Mouse (Mus musculus) layer of hippocampus, adult 9-10 months (tissue): ENCODE data around the gene Mapkapk3.

Source experiments
- DNase-seq: peaks from one replicate; pipeline ENCODE4 v3.0.0; 2022; ENCODE audit warnings: low spot score

The Mapkapk3 gene

GRCm38 (mm10) chr9:107289211-107290076 lies at the start of gene Mapkapk3:
Gene Mapkapk3 (minus strand): TSS chr9:107289877.
- DNase-seq = no peak

GRCm38 (mm10) chr9:107338172-107338883 lies 48.7 kb upstream of the Mapkapk3 start, which contains the start of gene Hemk1:
Gene Hemk1 (minus strand): TSS chr9:107338350.
- peak; percentile 47 for DNase-seq

- no peak for DNase-seq
These were observed 46.7 kb upstream of the Mapkapk3 start for GRCm38 (mm10) chr9:107336386-107336785.

- DNase-seq = peak; percentile 41
These were observed 46.2 kb upstream of the Mapkapk3 start for GRCm38 (mm10) chr9:107335909-107336308.

GRCm38 (mm10) chr9:107335046-107335445 lies 45.4 kb upstream of the Mapkapk3 start:
- no peak for DNase-seq

- no peak for DNase-seq
These were observed 44.7 kb upstream of the Mapkapk3 start for GRCm38 (mm10) chr9:107334356-107334755.

- no peak for DNase-seq
These were observed 44.0 kb upstream of the Mapkapk3 start for GRCm38 (mm10) chr9:107333686-107334085.

GRCm38 (mm10) chr9:107330791-107331190 lies 41.1 kb upstream of the Mapkapk3 start:
- DNase-seq = no peak

- DNase-seq = no peak
These were observed 38.4 kb upstream of the Mapkapk3 start for GRCm38 (mm10) chr9:107327879-107328620.

- DNase-seq = no peak
These were observed 36.2 kb upstream of the Mapkapk3 start for GRCm38 (mm10) chr9:107325904-107326303.

- DNase-seq = no peak
These were observed 35.3 kb upstream of the Mapkapk3 start for GRCm38 (mm10) chr9:107324799-107325561.

- no peak for DNase-seq
These were observed 33.9 kb upstream of the Mapkapk3 start for GRCm38 (mm10) chr9:107323558-107323957.

GRCm38 (mm10) chr9:107322461-107323050 lies 32.9 kb upstream of the Mapkapk3 start:
- DNase-seq = no peak

GRCm38 (mm10) chr9:107315791-107316190 lies 26.1 kb upstream of the Mapkapk3 start:
- DNase-seq = no peak

- DNase-seq = no peak
These were observed 24.2 kb upstream of the Mapkapk3 start for GRCm38 (mm10) chr9:107313926-107314325.

- DNase-seq = no peak
These were observed 23.3 kb upstream of the Mapkapk3 start for GRCm38 (mm10) chr9:107312811-107313584.

- DNase-seq = no peak
These were observed 19.9 kb upstream of the Mapkapk3 start for GRCm38 (mm10) chr9:107309600-107309999.

- no peak for DNase-seq
These were observed 19.5 kb upstream of the Mapkapk3 start for GRCm38 (mm10) chr9:107309171-107309570.

GRCm38 (mm10) chr9:107308346-107309000 lies 18.8 kb upstream of the Mapkapk3 start:
- no peak for DNase-seq

GRCm38 (mm10) chr9:107307886-107308285 lies 18.2 kb upstream of the Mapkapk3 start:
- no peak for DNase-seq
